Mouse (Mus musculus): ENCODE results near the gene Ofcc1. TPM values are rescaled to one million over a fixed set of nuclear protein-coding genes. Genes with fewer than 3 reads are reported as not detected.

Ofcc1 gene
- polyA plus RNA-seq, 1 experiment, result not detected

DNA sequence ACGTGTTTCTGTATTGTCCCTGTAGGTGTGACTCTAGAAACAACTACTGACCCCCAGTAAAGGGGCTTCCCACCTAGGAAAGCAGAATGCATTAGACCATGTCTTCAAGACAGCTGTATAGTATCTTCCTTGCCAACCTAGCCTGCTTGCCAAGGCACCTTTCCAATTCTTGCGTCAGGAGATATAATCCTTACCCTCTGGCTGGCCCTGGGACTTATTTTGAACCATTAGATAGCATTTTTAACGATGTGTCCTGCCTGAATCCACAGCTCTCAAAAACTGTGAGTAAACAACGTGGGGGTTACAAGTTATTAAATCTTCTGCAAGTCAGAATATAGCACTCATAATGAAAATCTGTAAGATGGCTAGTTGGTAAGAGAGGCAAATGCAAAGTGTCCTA is 221.3 kb downstream of the Ofcc1 start:
- 70% methylated on average over 4 of the region's 4 CpGs for WGBS

DNA sequence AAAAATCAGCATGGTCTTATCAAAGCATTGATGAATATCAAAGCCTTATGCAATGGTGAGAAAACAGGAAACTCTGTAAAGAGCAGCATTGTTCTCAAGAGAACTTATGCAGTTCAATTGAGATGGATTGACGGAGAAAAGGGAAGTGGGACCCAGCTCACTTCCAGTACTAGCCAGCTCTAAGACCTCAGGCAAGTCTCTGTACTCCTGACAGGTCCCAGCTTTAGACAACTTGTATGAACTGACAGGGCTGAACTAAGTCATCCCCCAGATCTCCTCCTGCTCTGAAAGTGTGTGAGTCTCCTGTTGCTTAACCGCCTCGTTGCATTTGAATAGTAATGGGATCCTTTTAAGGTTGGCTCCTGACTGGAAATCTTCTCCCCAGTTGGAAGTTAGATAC is 225.2 kb downstream of the Ofcc1 start:
- H3K4me1 ChIP-seq (ENCODE audit: control insufficient read depth, insufficient read depth, low read length), result no peaks in the 10 kb centered on the region
- DNase-seq, result no peak
- TF ChIP-seq CTCF (IDR thresholded peaks at IDR 0.05; ENCODE audit: insufficient read depth, low read length) (no peak), POLR2A (IDR thresholded peaks at IDR 0.05; ENCODE audit: borderline replicate concordance, extremely low read depth, low read depth, low read length) (no peak)
- H3K4me3 ChIP-seq (replicated peaks; ENCODE audit: extremely low read depth, low read depth, low read length), result no peak overlapping the region
- 37% methylated on average over 3 of the region's 3 CpGs for WGBS

More for the DNA sequence above, 221.3 kb downstream of the Ofcc1 start:
- H3K4me1 ChIP-seq (ENCODE audit: control insufficient read depth, insufficient read depth, low read length), result no peaks in the 10 kb centered on the region
- no peak for DNase-seq
- H3K4me3 ChIP-seq (replicated peaks; ENCODE audit: extremely low read depth, low read depth, low read length), result no peak overlapping the region
- no peak for TF ChIP-seq CTCF (IDR thresholded peaks at IDR 0.05; ENCODE audit: insufficient read depth, low read length)

DNA sequence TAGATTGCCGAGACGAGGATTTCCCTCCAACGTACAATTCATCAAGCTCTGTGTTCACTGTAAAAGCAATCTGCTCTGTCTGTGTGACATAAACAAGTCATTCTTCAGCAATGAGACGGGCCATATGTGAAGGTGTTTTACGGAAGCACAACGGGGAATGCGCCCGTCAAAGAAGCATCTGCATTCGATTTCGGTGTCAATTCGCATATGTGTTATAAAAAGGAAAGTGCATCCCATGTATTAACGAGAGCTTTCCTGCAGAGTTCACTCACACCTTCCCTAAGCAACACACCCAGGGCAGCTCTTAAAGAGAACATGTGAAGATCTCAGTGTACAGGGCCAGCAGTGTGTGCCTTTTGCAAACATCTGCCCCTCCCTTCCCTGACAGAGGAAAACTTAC is 225.6 kb downstream of the Ofcc1 start:
- TF ChIP-seq CTCF (IDR thresholded peaks at IDR 0.05; ENCODE audit: insufficient read depth, low read length) (no peak), POLR2A (IDR thresholded peaks at IDR 0.05; ENCODE audit: borderline replicate concordance, extremely low read depth, low read depth, low read length) (no peak)
- no peak for DNase-seq
- WGBS, result 40% methylated on average over 12 of the region's 12 CpGs
- Histone ChIP-seq H3K4me3 (replicated peaks; ENCODE audit: extremely low read depth, low read depth, low read length) (no peak overlapping the region), H3K4me1 (ENCODE audit: control insufficient read depth, insufficient read depth, low read length) (no peaks in the 10 kb centered on the region)

DNA sequence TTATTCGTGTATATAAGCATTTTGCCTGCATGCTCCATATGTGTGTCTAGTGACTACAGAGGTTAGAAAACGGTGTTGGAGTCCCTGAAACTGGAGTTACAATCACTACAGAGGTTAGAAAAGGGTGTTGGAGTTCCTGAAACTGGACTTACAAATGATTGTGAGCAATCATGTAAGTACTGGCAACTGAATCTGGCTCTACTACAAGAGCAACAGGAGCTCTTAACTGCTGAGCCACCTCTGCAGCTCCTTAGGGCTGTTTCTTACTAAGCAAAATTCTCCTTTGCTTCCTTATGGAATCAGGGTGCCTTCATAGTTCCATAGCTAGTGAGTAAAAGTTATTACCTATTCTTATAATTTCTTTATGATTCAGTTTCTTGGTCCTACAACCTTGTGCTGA is 237.4 kb downstream of the Ofcc1 start:
- Histone ChIP-seq H3K4me3 (replicated peaks; ENCODE audit: extremely low read depth, low read depth, low read length) (no peak overlapping the region), H3K4me1 (ENCODE audit: control insufficient read depth, insufficient read depth, low read length) (no peaks in the 10 kb centered on the region)
- no peak for DNase-seq
- WGBS, result 69% methylated on average over 2 of the region's 2 CpGs
- TF ChIP-seq POLR2A (IDR thresholded peaks at IDR 0.05; ENCODE audit: borderline replicate concordance, extremely low read depth, low read depth, low read length) (no peak), CTCF (IDR thresholded peaks at IDR 0.05; ENCODE audit: insufficient read depth, low read length) (no peak)

DNA sequence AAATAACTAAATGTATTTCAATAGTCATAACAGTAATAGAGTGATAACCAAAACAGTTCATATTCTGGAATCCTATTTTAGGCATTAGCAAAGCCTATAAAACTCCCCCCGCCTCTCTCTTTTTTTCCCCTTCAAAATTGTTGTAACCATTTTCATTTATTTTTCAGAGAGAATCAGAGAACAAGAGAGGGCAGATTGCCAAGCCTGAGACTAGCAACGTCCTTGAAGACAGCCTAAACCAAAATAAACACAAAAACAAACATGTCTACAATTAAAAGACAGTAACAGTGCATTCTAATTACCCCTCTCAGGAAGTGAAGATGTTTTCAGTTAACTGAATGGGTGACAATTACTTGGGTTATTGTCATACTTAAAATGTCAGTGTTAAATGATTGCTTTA is 248.9 kb downstream of the Ofcc1 start:
- TF ChIP-seq POLR2A (IDR thresholded peaks at IDR 0.05; ENCODE audit: borderline replicate concordance, extremely low read depth, low read depth, low read length) (no peak), CTCF (IDR thresholded peaks at IDR 0.05; ENCODE audit: insufficient read depth, low read length) (no peak)
- 46% methylated on average over 2 of the region's 2 CpGs for WGBS

DNA sequence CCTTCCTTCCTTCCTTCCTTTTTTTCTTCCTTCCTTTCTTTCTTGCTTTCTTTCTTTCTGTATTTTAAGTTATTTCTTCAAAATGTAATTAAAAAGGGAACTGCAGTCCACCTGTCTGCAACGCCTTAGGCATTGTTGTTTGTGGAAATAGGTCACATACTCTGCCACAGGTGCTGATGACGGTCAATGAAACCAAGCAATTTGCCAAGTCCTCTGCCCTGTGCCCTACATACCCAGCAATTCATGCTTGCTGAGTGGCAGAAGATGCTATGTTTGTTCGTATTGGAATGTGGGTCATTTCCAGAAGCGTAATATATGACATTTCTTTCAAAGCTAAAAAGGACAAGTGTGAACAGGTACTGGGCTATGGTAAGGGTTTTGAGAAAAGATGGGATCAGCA is 285.0 kb downstream of the Ofcc1 start:
- Histone ChIP-seq H3K4me1 (ENCODE audit: control insufficient read depth, insufficient read depth, low read length) (no peaks in the 10 kb centered on the region), H3K4me3 (replicated peaks; ENCODE audit: extremely low read depth, low read depth, low read length) (no peak overlapping the region)
- 88% methylated on average over 4 of the region's 4 CpGs for WGBS
- TF ChIP-seq POLR2A (IDR thresholded peaks at IDR 0.05; ENCODE audit: borderline replicate concordance, extremely low read depth, low read depth, low read length) (no peak), CTCF (IDR thresholded peaks at IDR 0.05; ENCODE audit: insufficient read depth, low read length) (no peak)
- no peak for DNase-seq

More for the DNA sequence above, 248.9 kb downstream of the Ofcc1 start:
- DNase-seq, result no peak
- H3K4me3 ChIP-seq (replicated peaks; ENCODE audit: extremely low read depth, low read depth, low read length), result no peak overlapping the region
- no peaks in the 10 kb centered on the region for H3K4me1 ChIP-seq (ENCODE audit: control insufficient read depth, insufficient read depth, low read length)

DNA sequence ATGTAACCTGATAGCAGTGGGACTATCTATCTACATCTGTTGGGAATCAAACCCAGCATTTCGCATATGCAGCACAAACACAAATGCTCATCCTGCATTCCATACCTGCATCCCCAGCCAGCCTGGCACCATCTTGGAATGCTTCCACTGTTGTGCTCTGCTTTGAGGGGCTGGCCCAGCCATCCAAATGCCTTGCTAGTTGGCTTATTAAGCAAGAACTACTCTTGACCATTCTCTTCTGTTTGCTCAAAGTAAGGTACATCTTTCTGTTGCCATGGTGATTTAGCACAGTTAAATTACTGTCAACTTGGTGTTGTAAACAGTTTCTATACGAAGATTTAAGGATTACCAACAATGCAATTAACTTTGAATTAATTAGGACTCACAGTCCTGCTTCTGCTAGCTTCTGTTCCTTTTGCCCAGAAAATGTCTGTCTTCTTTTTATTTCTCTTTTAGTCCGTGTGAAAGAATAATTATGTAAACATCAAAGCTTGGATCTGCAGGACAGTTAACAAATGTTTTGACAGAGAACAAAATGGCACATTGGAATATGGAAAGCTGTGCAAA is 286.3 kb downstream of the Ofcc1 start:
- no peak for DNase-seq
- TF ChIP-seq CTCF (IDR thresholded peaks at IDR 0.05; ENCODE audit: insufficient read depth, low read length) (no peak), POLR2A (IDR thresholded peaks at IDR 0.05; ENCODE audit: borderline replicate concordance, extremely low read depth, low read depth, low read length) (no peak)
- no peaks in the 10 kb centered on the region for H3K4me1 ChIP-seq (ENCODE audit: control insufficient read depth, insufficient read depth, low read length)
- WGBS, result 60% methylated on average over 3 of the region's 3 CpGs
- H3K4me3 ChIP-seq (replicated peaks; ENCODE audit: extremely low read depth, low read depth, low read length), result no peak overlapping the region

DNA sequence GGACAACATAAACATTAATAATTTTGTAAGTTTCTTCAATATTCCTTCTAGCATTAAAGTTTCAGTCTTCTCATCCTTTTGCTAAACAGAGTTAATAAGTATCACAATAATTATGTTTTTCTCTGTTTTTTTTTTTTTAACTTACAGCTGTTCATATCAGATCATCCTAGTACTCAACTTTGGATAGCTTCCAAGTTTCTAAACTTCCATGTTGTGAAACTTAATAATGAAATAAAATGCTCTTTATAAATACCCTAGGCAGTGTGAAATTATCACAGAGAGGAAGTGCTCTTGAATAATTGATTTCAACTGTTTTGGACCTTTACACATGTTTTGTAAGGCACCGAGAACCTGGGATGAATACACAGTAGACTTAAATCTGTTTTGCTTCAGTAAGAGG is 291.2 kb downstream of the Ofcc1 start:
- no peak for DNase-seq
- TF ChIP-seq CTCF (IDR thresholded peaks at IDR 0.05; ENCODE audit: insufficient read depth, low read length), result no peak
- no peak for TF ChIP-seq POLR2A (IDR thresholded peaks at IDR 0.05; ENCODE audit: borderline replicate concordance, extremely low read depth, low read depth, low read length)
- WGBS, result 70% methylated on average over 1 of the region's 1 CpGs
- no peak overlapping the region for H3K4me3 ChIP-seq (replicated peaks; ENCODE audit: extremely low read depth, low read depth, low read length)
- H3K4me1 ChIP-seq (ENCODE audit: control insufficient read depth, insufficient read depth, low read length), result no peaks in the 10 kb centered on the region

DNA sequence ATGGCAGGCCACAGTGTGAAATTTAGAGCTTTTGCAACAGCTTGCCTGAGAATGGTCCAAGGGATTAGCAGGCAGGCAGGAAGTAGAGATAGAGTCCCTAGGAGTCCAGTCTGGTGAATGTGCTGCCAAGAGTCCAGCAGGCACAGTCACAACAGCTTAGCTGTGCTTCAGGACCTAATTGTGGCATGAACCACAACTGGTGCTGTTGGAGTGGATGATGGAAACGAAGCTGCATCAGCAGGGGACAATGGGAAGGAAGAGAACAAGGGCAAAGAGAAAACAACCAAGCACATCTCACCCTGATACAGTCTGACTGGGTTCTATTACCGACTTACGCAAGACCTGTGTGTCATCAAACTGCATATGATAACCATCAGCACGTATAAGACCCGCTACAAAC is 300.0 kb downstream of the Ofcc1 start:
- 86% methylated on average over 5 of the region's 5 CpGs for WGBS
- H3K4me3 ChIP-seq (replicated peaks; ENCODE audit: extremely low read depth, low read depth, low read length), result no peak overlapping the region
- no peak for DNase-seq
- no peak for TF ChIP-seq POLR2A (IDR thresholded peaks at IDR 0.05; ENCODE audit: borderline replicate concordance, extremely low read depth, low read depth, low read length)
- no peak for TF ChIP-seq CTCF (IDR thresholded peaks at IDR 0.05; ENCODE audit: insufficient read depth, low read length)
- H3K4me1 ChIP-seq (ENCODE audit: control insufficient read depth, insufficient read depth, low read length), result no peaks in the 10 kb centered on the region

DNA sequence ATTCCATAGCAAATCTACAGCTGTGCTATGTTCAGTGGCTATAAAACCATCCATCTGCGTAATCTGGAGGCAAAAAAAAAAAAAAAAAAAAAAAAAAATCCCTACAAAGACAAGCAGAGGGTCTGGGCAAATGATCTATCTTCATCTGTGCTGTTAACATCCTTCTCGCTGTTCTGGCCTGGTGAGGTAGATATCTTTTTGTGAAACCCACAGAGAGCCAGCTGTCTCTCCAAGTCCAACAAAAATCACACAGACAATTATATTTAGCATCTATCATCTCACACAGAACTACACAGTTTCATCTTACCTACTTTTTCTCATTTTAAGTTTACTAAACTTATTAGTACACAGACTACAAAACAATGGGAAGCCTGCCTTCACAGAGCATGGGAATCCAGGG is 323.4 kb downstream of the Ofcc1 start:
- H3K4me3 ChIP-seq (replicated peaks; ENCODE audit: extremely low read depth, low read depth, low read length), result no peak overlapping the region
- 85% methylated on average over 2 of the region's 2 CpGs for WGBS
- H3K4me1 ChIP-seq (ENCODE audit: control insufficient read depth, insufficient read depth, low read length), result no peaks in the 10 kb centered on the region
- no peak for DNase-seq
- TF ChIP-seq POLR2A (IDR thresholded peaks at IDR 0.05; ENCODE audit: borderline replicate concordance, extremely low read depth, low read depth, low read length) (no peak), CTCF (IDR thresholded peaks at IDR 0.05; ENCODE audit: insufficient read depth, low read length) (no peak)
